In the genomic region with DNA sequence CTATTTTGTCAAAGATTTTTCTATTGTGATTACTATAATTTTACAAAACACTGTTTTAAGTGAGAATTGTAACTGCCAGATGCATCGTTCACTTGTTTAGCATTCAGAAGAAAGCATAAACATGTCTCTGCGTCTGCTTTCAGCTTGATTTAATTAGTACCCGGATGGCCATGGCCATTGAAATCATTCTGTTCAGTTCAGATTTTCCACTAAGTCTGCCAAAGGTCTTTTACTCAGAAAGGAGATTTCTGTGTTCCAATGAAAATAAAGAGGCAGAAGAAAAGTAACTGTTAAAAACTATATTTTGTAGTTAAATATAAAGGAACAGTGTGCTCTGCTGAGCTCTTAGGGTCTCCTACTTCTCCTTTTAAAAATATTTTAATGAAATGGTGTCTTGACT, we compare ENCODE assay signal across 21 mouse cellular contexts.
"Had no signal": no experiment of that assay in that cellular context is flagged by ENCODE, and none has a peak within 500 bp of the region (broad histone marks: within the 10 kb centered on the region; RNA-seq: fewer than 3 reads in every experiment).

No protein-coding gene starts in this region.

- H3K27ac ChIP-seq: kidney, embryonic 15.5 days; layer of hippocampus, adult 2 months; limb, embryonic 12.5 days; liver, embryonic 13.5 days; macrophage; midbrain, embryonic 12.5 days; midbrain, embryonic 15.5 days; neural tube, embryonic 12.5 days; neural tube, embryonic 15.5 days; stomach, postnatal 0 days had no signal

- H3K27me3 ChIP-seq: kidney, embryonic 15.5 days; limb, embryonic 12.5 days; liver, embryonic 13.5 days; midbrain, embryonic 12.5 days; midbrain, embryonic 15.5 days; neural tube, embryonic 12.5 days; neural tube, embryonic 15.5 days had no signal

- H3K9me3 ChIP-seq: kidney, embryonic 15.5 days; limb, embryonic 12.5 days; liver, embryonic 13.5 days; midbrain, embryonic 12.5 days; midbrain, embryonic 15.5 days; neural tube, embryonic 12.5 days; neural tube, embryonic 15.5 days had no signal

- H3K36me3 ChIP-seq: kidney, embryonic 15.5 days; limb, embryonic 12.5 days; liver, embryonic 13.5 days; midbrain, embryonic 12.5 days; midbrain, embryonic 15.5 days; neural tube, embryonic 12.5 days; neural tube, embryonic 15.5 days had no signal

- H3K4me2 ChIP-seq: kidney, embryonic 15.5 days; limb, embryonic 12.5 days; liver, embryonic 13.5 days; lung, embryonic 14.5 days; midbrain, embryonic 12.5 days; midbrain, embryonic 15.5 days; neural tube, embryonic 12.5 days; neural tube, embryonic 15.5 days had no signal

- DNase-seq: kidney, adult 8-10 months; kidney, postnatal 25 days; layer of hippocampus, adult 9-11 months; liver, embryonic 13.5 days; lung, embryonic 14.5 days; right cerebral cortex, adult 18-20 months; right cerebral cortex, postnatal 14 days; right cerebral cortex, postnatal 4 days; thymus, adult 2 months; thymus, postnatal 14 days; thymus, postnatal 4 days had no signal

- H3K4me3 ChIP-seq: kidney, embryonic 15.5 days; layer of hippocampus, adult 2 months; limb, embryonic 12.5 days; liver, embryonic 13.5 days; midbrain, embryonic 12.5 days; midbrain, embryonic 15.5 days; neural tube, embryonic 12.5 days; neural tube, embryonic 15.5 days had no signal

- H3K4me1 ChIP-seq: kidney, embryonic 15.5 days; limb, embryonic 12.5 days; liver, embryonic 13.5 days; midbrain, embryonic 12.5 days; midbrain, embryonic 15.5 days; neural tube, embryonic 12.5 days; neural tube, embryonic 15.5 days had no signal

- H3K9ac ChIP-seq: kidney, embryonic 15.5 days; limb, embryonic 12.5 days; liver, embryonic 13.5 days; lung, embryonic 14.5 days; midbrain, embryonic 12.5 days; midbrain, embryonic 15.5 days; neural tube, embryonic 12.5 days; neural tube, embryonic 15.5 days had no signal

- ATAC-seq: lung, postnatal 0 days; midbrain, embryonic 15.5 days had no signal
